Mouse (Mus musculus) cortical plate, adult 2 months (tissue): ENCODE data around the gene Idnk. TPM values are rescaled to one million over a fixed set of nuclear protein-coding genes. Genes with fewer than 3 reads are reported as not detected.

ENCODE experiments used
- H3K27ac ChIP-seq: fragments of 200-500 bp; 2 replicates; pipeline ENCODE4 v1.5.1; 2012; ENCODE audit warnings: low read length, control low read depth, inconsistent platforms; ENCODE audit not compliant: insufficient read depth
- H3K4me1 ChIP-seq: fragments of 200-500 bp; 2 replicates; pipeline ENCODE4 v1.6.1; 2011; ENCODE audit warnings: low read length; ENCODE audit not compliant: control insufficient read depth, insufficient read depth
- H3K4me3 ChIP-seq: fragments of 200-500 bp; 2 replicates; pipeline ENCODE4 v1.5.1; 2011; ENCODE audit warnings: mild to moderate bottlenecking, low read length, control low read depth; ENCODE audit not compliant: insufficient read depth
- CTCF ChIP-seq: fragments of 200-500 bp; IDR thresholded peaks from 2 replicates; pipeline ENCODE4 v1.5.1; 2011; ENCODE audit warnings: mild to moderate bottlenecking, control low read depth, low read length; ENCODE audit not compliant: insufficient read depth; ENCODE audit errors: extremely low read depth
- POLR2A ChIP-seq: fragments of 200-500 bp; IDR thresholded peaks from 2 replicates; pipeline ENCODE4 v1.6.1; 2011; ENCODE audit warnings: mild to moderate bottlenecking, low read length, control low read depth; ENCODE audit not compliant: insufficient read depth; ENCODE audit errors: extremely low read depth
- polyA plus RNA-seq: library from polyadenylated mRNA; depleted of rRNA; stranded (reverse); fragments of >200 nt; gene quantifications from 2 replicates; pipeline ENCODE4 v1.2.3, GENCODE M21; 2012

Idnk gene
- polyA plus RNA-seq, 1 experiment: 24.1 TPM

DNA sequence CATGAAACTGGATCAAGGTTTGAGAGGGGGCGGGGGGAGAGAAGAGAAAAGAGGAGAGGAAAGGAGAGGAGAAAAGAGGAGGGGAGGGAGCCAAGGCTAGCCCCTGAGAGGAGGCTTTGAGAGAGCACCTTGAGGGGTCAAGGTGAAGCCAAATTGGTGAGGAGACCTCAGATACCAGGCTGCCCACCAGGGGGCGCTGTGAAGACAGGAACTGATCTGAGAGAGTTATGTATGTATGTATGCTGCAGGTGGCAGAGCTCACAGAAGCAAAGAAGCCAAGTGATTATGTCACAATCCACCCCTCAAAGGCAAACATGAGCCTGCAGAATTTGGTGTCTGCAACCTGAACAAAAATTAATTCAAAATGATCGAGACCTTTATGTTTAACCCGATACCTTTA, 31.0 kb downstream of the Idnk start:
- Histone ChIP-seq H3K27ac (no peak overlapping the region), H3K4me1 (peaks cover 10% of the 10 kb centered on the region; the same call in 1 of the 2 replicates), H3K4me3 (no peak overlapping the region)
- TF ChIP-seq CTCF: peak; percentile 83
- TF ChIP-seq POLR2A: no peak

DNA sequence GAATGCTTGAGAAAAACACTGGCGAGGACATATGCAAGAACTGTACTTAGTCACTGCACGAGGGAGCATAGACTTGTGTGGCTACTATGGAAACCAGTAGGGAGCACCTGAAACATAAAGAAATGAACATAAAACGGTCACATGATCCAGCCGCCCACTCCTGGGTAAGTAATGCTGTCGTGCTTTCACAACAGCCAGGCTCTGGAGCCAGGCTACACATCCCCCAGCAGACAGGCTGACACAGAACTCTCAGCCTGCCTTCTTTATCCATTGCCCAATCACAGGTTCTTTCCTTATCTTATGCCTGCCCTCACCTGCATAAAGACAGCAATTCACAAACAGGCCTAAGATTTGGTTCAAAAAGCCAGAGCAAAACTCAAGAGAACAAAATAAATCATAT, 32.0 kb downstream of the Idnk start:
- H3K4me1 ChIP-seq: peaks cover 4% of the 10 kb centered on the region; the same call in 1 of the 2 replicates
- H3K27ac ChIP-seq: no peak overlapping the region
- TF ChIP-seq CTCF (no peak), POLR2A (no peak)
- no peak overlapping the region for H3K4me3 ChIP-seq

DNA sequence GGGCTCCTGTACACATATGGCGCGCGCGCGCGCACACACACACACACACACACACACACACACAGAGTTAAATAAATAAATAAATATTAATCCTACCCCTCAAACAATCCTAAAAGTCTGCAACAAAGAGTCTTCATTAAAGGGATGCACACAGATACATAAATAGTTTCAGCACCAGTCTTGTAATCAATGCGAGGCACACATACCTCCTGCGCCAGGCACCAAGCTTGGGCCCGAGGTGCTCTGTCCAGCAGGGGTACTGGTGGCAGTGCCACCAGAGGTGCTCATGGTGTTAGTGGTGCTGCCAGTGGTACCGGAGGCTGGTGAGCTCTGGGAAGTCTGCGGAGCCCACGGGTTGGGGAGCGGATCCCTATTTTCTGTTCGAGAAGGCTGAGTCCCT, 34.1 kb downstream of the Idnk start:
- H3K27ac ChIP-seq: no peak overlapping the region
- no peak for TF ChIP-seq POLR2A
- no peak for TF ChIP-seq CTCF
- peaks cover 3% of the 10 kb centered on the region; the same call in 1 of the 2 replicates for H3K4me1 ChIP-seq
- no peak overlapping the region for H3K4me3 ChIP-seq

DNA sequence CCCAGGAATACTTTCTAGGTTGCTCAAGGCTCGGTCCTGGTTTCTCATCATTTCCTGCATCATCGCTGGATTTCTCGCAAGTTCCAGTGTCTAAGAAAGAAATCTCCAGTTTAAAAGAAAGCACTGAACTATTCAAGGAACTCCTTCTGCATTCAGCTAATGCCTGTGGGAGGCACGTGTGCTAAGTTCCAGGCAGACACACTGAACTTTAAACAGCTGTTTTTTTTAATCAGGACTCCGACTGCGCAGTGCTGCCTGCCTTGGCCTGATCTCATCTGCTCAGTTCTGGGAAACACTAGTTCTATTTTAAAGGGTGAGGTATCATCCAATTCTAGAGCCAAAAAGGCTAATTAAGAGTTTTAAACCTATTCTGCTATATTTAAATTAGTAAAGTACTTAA, 34.7 kb downstream of the Idnk start:
- Histone ChIP-seq H3K4me3 (no peak overlapping the region), H3K4me1 (peaks cover 3% of the 10 kb centered on the region; the same call in 1 of the 2 replicates), H3K27ac (no peak overlapping the region)
- TF ChIP-seq POLR2A (no peak), CTCF (no peak)

DNA sequence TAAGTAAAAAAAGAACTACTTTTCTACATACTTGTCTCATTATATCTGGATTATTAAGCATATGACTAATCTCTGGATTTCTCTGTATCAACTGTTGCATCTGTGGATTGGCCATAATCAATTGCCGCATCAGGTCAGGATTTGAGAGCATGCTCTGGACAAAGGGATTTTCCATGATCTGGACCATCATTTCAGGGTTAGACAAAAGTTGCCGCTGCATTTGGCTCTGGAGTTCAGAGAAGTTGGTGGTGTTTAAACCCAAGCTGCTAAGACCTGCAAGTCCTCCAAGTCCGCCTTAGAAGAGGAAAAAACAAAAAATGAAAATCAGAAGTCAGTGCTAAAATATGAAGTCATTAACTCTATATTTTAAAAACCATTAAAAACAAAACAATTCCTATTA, 35.8 kb downstream of the Idnk start:
- Histone ChIP-seq H3K4me1 (peaks cover 3% of the 10 kb centered on the region), H3K27ac (no peak overlapping the region), H3K4me3 (no peak overlapping the region)
- TF ChIP-seq CTCF (no peak), POLR2A (no peak)

DNA sequence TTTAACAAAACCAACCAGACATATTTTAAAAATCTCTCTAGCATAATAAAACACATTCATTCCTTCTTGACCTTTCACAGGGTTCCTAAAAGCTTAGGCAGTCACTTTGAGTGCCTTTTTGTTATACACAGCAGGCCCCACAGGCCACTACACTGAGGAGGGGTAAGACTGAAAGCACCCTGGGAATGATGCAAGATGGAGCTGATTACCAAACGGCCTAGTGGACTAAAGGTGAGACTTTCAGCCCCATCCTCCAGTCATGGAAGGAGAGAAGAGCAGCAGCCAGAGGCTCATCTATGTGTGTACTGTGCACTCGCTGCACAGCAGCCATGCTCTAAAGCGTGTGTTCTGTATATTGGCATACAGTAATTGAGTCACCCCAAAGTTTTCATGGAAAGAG, 37.5 kb downstream of the Idnk start:
- Histone ChIP-seq H3K4me3 (no peak overlapping the region), H3K27ac (no peak overlapping the region), H3K4me1 (no peaks in the 10 kb centered on the region; the same call in 1 of the 2 replicates)
- TF ChIP-seq POLR2A: no peak
- TF ChIP-seq CTCF: no peak

DNA sequence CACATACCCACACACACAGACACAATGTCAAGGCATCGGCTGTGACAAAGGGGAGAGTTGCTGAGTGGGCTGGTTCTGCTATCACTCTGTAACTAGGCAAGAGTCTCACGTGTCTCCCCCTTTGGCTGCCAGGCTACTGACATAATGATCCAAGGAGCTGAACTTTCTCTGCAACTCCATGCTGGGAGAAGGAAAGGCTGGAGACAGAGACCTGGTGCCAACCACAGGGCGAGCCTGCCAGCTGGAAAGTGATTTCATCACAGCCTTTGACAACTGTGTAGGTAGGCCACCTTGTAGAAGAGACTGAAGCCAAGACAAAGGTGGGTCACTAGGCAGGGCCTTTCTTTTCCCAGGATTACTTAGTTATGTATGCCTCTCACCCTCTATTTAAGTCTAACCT, 39.8 kb downstream of the Idnk start:
- H3K4me3 ChIP-seq: no peak overlapping the region
- no peak overlapping the region for H3K27ac ChIP-seq
- TF ChIP-seq POLR2A (no peak), CTCF (no peak)
- no peaks in the 10 kb centered on the region; the same call in 1 of the 2 replicates for H3K4me1 ChIP-seq

DNA sequence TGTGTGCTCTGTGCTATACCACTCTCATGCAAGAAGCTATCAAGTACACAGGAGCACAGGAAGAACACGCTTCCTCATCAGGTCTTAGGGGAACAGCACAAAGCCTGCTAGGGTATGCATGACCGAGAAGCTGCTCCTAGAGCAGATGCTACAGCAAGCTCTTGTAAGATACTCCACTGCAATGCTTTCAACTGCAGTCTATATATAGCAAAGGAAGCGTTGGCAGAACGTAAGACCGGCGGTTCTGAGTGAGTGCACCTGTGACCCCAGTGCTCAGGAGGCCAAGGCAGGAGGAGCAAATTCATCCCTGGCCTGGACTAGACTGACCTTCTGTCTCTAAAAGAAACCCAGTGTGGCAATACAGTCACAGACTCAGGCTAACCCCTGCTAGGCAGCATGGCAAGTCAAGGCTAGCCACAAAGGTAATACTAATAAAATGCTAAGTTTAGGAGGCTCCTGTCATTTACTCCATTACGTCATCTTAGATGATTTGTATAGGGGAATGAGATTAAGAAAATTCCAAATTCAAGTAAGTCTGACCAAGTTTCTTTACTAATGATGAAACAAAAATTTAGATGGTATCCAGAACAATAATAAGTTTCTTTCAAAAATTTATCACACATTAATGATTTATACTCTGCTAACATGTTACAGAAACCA, 40.7 kb downstream of the Idnk start:
- H3K27ac ChIP-seq: no peak overlapping the region
- peaks cover 2% of the 10 kb centered on the region for H3K4me1 ChIP-seq
- no peak overlapping the region for H3K4me3 ChIP-seq
- TF ChIP-seq CTCF (no peak), POLR2A (no peak)

DNA sequence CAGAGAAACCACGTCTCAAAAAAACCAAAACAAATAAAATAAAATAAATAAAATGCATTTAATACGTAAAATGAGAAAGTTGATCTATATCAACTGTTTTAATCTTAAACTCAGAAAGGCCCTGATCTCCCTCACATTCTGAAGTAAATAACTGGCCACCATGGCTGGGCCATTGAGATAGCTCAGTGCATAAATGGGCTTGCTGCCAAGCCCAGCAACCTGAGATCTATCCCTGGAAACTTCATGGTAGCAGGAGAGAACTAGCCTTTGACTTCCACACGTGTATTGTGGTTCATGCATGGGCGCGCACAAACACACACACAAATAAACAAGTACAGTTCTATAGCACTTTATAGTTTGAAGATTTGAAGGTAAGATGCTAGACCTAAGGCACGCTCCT, 43.9 kb downstream of the Idnk start:
- no peak overlapping the region for H3K27ac ChIP-seq
- TF ChIP-seq CTCF (no peak), POLR2A (no peak)
- peaks cover 5% of the 10 kb centered on the region for H3K4me1 ChIP-seq
- no peak overlapping the region for H3K4me3 ChIP-seq

DNA sequence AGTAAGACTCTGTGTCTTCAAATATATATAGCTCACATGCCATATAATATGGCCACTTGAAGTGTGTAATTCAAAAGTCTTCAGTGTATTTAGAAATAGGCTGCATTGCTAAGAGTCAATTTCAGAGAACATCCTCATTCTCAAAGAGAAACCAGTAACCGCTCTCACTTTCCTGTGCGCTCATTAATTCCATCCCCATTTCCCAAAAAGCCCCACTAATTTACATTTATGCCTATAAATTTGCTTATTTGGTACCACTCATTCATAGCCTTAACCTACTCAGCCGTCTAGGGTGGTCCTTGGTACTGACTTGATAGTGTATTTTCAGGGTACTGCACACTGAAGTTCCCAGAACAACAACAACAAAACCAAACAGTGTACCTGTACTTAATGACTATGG, 44.5 kb downstream of the Idnk start:
- Histone ChIP-seq H3K4me3 (no peak overlapping the region), H3K27ac (no peak overlapping the region), H3K4me1 (peaks cover 7% of the 10 kb centered on the region)
- TF ChIP-seq POLR2A: no peak
- no peak for TF ChIP-seq CTCF

DNA sequence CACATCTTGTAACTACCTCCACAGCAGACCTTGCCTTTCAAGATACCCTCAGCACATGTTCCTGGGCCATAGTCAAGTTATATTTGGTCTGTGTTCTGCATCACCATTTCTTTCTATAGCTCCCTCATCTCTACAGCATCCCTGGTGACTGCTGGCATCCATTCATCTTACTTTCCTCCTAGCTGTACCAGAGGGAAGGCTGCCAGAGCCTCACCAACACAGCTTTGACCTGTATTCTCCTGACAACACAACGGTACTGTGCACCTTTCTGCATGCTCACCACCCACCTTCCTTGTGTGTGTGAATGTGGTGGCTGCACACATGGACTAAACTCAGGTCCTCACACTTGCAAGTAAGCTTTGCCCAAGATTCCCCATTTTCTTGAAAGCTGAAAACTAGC, 45.5 kb downstream of the Idnk start:
- no peak overlapping the region for H3K27ac ChIP-seq
- no peak for TF ChIP-seq POLR2A
- no peak for TF ChIP-seq CTCF
- no peak overlapping the region for H3K4me3 ChIP-seq
- peaks cover 7% of the 10 kb centered on the region for H3K4me1 ChIP-seq

DNA sequence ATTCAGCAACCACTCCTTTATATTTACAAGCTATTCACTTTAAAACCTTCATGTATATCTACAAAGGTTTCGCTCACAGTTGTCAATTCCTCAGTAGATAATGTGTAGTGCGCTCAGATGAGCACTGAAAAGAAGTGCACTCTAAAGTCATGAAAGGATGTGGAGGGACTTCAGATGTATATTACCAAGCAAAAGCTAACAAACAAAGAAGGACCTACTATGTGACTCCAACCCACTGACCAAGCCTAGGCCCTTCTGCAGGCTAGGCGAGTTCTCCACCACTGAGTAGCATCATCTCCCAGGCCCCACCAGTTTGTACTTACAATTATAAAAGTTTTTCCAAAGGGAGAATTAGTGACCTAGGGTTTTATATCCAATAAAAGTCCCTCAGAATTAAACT, 46.8 kb downstream of the Idnk start:
- Histone ChIP-seq H3K27ac (no peak overlapping the region), H3K4me1 (peaks cover 7% of the 10 kb centered on the region), H3K4me3 (no peak overlapping the region)
- TF ChIP-seq POLR2A: no peak
- TF ChIP-seq CTCF: no peak
